Mouse (Mus musculus) heart, postnatal 0 days (tissue): ENCODE measurements around the gene Nudt22. TPM values are rescaled to one million over a fixed set of nuclear protein-coding genes. Genes with fewer than 3 reads are reported as not detected.

ENCODE experiments used
- ATAC-seq: fragments of 200-750 bp; cut with Nextera tagmentation; 2 replicates; pipeline ENCODE4 v1.8.0; 2017; ENCODE audit warnings: low read depth, moderate number of reproducible peaks, moderate library complexity; ENCODE audit not compliant: insufficient read depth
- DNase-seq: peaks from one replicate; pipeline ENCODE4 v3.0.0-alpha.2; 2016; ENCODE audit warnings: low spot score
- H3K27ac ChIP-seq: fragments of 300-500 bp; sonication (generic); 2 replicates; pipeline ENCODE4 v1.5.1; 2014; ENCODE audit warnings: low read depth, mild to moderate bottlenecking
- H3K27me3 ChIP-seq: fragments of 300-500 bp; sonication (generic); 2 replicates; pipeline ENCODE4 v1.6.1; 2014; ENCODE audit warnings: low read length, mixed read lengths; ENCODE audit not compliant: control insufficient read depth, insufficient read depth
- H3K36me3 ChIP-seq: fragments of 300-500 bp; sonication (generic); replicated peaks from 2 replicates; pipeline ENCODE4 v1.6.1; 2014; ENCODE audit warnings: low read length, mixed read lengths; ENCODE audit not compliant: control insufficient read depth, insufficient read depth
- H3K4me1 ChIP-seq: fragments of 300-500 bp; sonication (generic); 2 replicates; pipeline ENCODE4 v1.6.1; 2014; ENCODE audit warnings: antibody characterized with exemption; ENCODE audit not compliant: control insufficient read depth, insufficient read depth
- H3K4me2 ChIP-seq: fragments of 300-500 bp; sonication (generic); 2 replicates; pipeline ENCODE4 v1.6.1; 2014; ENCODE audit warnings: low read depth, mild to moderate bottlenecking, low read length, moderate library complexity
- H3K4me3 ChIP-seq: fragments of 300-500 bp; sonication (generic); 2 replicates; pipeline ENCODE4 v1.5.1; 2014; ENCODE audit warnings: low read depth, low read length
- H3K9ac ChIP-seq: fragments of 300-500 bp; sonication (generic); replicated peaks from 2 replicates; pipeline ENCODE4 v1.6.1; 2014; ENCODE audit warnings: low read depth, low read length, mixed read lengths
- H3K9me3 ChIP-seq: fragments of 300-500 bp; sonication (generic); replicated peaks from 2 replicates; pipeline ENCODE4 v1.6.1; 2016; ENCODE audit warnings: low read length; ENCODE audit not compliant: control insufficient read depth
- CTCF ChIP-seq: IDR thresholded peaks from 2 replicates; pipeline ENCODE4 v1.5.1; 2016; ENCODE audit warnings: antibody characterized with exemption, control low read depth, low read depth
- EP300 ChIP-seq: IDR thresholded peaks from 2 replicates; pipeline ENCODE4 v1.6.1; 2016; ENCODE audit warnings: antibody characterized with exemption, low read depth
- WGBS: fragments of 180-500 bp; shearing (Covaris S2); extraction: QIAGEN DNeasy Blood & Tissue Kit; methylation state at CpG from one replicate; pipeline ENCODE4 v1.1.7; 2014; 5-methylcytosine and 5-hydroxymethylcytosine counted together
- polyA plus RNA-seq: library from polyadenylated mRNA; unstranded; fragments of >200 nt; fragmentation: Nextera tagmentation; extraction: Ambion mirVana; gene quantifications from 2 replicates; pipeline ENCODE4 v1.2.1, GENCODE M21; 2015
- total RNA-seq: library from RNA; depleted of rRNA; stranded (reverse); fragments of >200 nt; gene quantifications from 2 replicates; pipeline ENCODE4 v1.2.3, GENCODE M21; 2014; ENCODE audit warnings: low replicate concordance

Gene Nudt22
- total and polyA plus RNA-seq, 2 experiments from 2014 or later, result 45.3 to 48.1 TPM

DNA sequence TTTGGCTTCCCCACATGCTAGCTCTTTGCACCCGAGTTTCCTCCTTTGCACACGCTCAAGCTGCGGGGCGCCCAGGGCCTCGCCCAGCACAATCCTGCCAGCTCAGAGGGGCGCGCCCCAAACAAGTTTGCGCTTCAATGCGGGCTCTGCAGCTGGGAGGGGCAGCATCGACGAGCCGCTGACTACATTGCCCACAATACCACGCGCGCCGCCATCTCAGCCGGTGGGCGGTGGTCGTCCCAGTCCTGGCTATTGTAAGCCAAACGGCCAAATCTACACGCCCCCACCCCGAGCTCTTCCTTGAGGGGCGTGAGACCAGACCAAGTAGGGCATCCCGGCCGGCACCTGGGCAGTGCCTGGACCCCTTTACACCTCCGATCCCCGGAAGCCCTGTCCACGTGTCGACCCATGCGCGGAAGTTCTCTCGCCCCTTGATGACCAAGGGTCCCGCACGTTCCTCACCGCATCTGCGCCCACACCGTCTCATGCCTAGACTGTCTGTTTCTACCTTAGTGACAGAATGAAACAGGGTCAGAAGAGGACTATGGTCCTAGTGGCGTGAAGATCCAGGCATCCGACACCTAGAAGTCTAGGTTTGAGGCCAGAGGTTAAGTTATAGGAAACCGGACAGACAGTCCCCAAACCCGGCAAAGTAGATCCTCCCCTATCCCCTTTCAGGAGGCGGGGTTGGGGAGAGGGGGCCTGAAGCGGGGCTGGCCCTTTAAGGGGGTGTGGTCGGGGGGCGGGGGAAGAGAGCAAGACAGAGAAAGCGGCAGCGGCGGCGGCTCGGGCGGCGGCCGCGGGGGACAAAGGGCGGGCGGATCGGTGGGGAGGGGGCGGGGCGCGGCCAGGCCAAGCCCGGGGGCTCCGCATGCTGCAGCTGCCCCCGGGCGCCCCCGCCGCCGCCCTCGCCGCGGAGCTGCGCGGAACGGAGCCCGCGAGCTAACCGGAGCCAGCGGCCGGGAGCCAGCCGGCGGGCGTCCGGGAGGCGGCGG lies 21.4 kb downstream of the Nudt22 start, which contains the start of gene Ppp1r14b:
Ppp1r14b (plus strand) TSS at position 758 of the 995 bp plus-strand sequence.
- Histone ChIP-seq H3K9ac (peak within 1 kb of the TSS; percentile 81), H3K27me3 (no peaks in the 10 kb centered on the region), H3K36me3 (peaks cover 15% of the 10 kb centered on the region), H3K4me3 (peak within 1 kb of the TSS; percentile 77), H3K9me3 (no peaks in the 10 kb centered on the region), H3K4me2 (peak within 1 kb of the TSS; percentile 98), H3K27ac (peak within 1 kb of the TSS; percentile 86), H3K4me1 (peaks cover 30% of the 10 kb centered on the region)
- no peak for TF ChIP-seq EP300
- WGBS, result under 1% methylated on average over 72 of the region's 84 CpGs
- DNase-seq (peak; percentile 89), ATAC-seq (peak; percentile 59)

- no peak for TF ChIP-seq EP300
- TF ChIP-seq CTCF, result no peak
- peak overlapping the region; percentile 77 for H3K4me3 ChIP-seq
- ATAC-seq, result no peak
- H3K27me3 ChIP-seq, result no peaks in the 10 kb centered on the region
- H3K9ac ChIP-seq, result peak overlapping the region; percentile 81; the same call in 1 of the 2 replicates
- WGBS, result 39% methylated on average over 12 of the region's 12 CpGs
- no peak for DNase-seq
- H3K9me3 ChIP-seq, result no peaks in the 10 kb centered on the region
- peak overlapping the region; percentile 98 for H3K4me2 ChIP-seq
- no peak overlapping the region for H3K27ac ChIP-seq
- H3K36me3 ChIP-seq, result peaks cover 14% of the 10 kb centered on the region
- H3K4me1 ChIP-seq, result peaks cover 23% of the 10 kb centered on the region
Observed at GRCm38 (mm10) chr19:6973581-6974190, 22.2 kb downstream of the Nudt22 start.

DNA sequence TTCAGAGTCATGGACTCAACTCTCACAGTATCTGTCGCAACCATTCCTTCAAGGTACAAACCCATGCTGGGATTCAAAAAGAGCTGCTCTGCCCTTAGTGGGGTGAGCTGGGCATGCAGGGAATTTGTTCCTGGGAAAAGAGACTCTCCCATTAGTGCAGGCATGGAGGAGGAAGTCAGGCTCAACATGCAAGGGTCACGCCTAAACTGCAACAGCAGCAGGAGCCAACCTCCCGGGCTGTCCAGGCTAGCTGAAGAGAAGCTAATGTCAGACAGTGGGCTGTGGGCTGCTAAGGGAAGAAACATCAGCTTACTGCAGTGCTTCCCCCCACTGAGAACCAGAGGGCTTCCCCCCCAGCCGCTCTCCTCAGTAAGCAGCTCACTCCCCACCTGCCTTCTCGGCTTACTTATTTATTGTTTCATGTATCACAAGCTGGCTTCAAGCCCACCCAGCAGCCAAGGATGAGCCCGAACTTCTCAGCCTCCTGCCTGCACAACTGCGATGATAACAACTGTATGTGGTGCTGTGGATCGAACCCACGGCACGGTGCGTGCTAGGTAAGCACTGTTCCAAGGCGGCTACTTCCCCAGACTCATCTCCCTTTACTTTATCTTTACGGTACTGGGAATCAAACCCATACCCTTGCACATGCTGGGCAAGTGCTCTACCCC lies 23.5 kb downstream of the Nudt22 start:
- H3K9me3 ChIP-seq, result no peaks in the 10 kb centered on the region
- H3K27me3 ChIP-seq, result no peaks in the 10 kb centered on the region
- DNase-seq (no peak), ATAC-seq (no peak)
- TF ChIP-seq EP300 (no peak), CTCF (no peak)
- no peak overlapping the region for H3K4me3 ChIP-seq
- no peak overlapping the region for H3K4me2 ChIP-seq
- H3K36me3 ChIP-seq, result peaks cover 3% of the 10 kb centered on the region
- H3K9ac ChIP-seq, result no peak overlapping the region
- H3K27ac ChIP-seq, result no peak overlapping the region
- peaks cover 21% of the 10 kb centered on the region for H3K4me1 ChIP-seq
- 79% methylated on average over 13 of the region's 13 CpGs for WGBS

- Histone ChIP-seq H3K4me1 (peaks cover 19% of the 10 kb centered on the region), H3K4me3 (no peak overlapping the region), H3K27ac (no peak overlapping the region), H3K27me3 (no peaks in the 10 kb centered on the region), H3K9ac (no peak overlapping the region), H3K9me3 (no peaks in the 10 kb centered on the region), H3K36me3 (no peaks in the 10 kb centered on the region), H3K4me2 (no peak overlapping the region)
- TF ChIP-seq EP300 (no peak), CTCF (no peak)
- WGBS, result 41% methylated on average over 6 of the region's 6 CpGs
- ATAC-seq, result no peak
- no peak for DNase-seq
Observed at GRCm38 (mm10) chr19:6971644-6972043, 24.3 kb downstream of the Nudt22 start.

DNA sequence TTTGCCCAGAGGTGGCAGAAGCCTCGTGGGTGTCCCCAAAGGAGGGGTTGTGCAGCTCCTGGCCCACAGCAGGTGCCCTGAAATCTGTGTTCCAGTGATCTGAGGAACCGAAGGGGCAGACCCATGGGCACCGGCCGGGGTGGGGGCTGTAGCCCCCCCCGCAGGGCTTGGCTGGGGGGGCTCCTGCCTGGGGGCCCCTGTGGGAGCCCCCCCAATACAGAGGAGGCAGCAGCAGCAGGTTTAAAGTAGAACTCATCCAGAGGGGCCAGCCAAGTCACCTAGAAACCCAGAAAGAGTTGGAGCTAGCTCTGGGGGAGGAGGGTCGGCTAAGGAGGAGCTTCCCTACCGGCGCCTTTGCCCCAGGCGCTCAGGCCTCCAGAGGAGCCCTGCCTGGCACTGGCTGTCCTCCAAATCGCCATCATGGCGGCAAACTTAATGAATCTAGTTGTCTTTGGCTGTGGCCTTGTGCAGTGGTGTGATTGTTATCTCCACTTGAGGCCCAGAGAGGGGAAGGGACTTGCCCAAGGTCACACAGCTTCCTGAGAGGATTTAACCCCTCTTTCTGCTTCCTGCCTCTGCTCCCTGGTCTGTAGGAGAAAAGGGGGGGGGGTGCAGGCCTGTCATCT lies 25.3 kb downstream of the Nudt22 start:
- H3K36me3 ChIP-seq, result peaks cover 10% of the 10 kb centered on the region
- no peak for ATAC-seq
- 0 out of 2 replicates have a peak overlapping the region, but pooled peaks have one; percentile 81 for H3K4me2 ChIP-seq
- TF ChIP-seq EP300 (no peak), CTCF (no peak)
- H3K4me3 ChIP-seq, result peak overlapping the region; percentile 67
- H3K9ac ChIP-seq, result no peak overlapping the region
- no peak overlapping the region for H3K27ac ChIP-seq
- no peaks in the 10 kb centered on the region for H3K27me3 ChIP-seq
- peaks cover 14% of the 10 kb centered on the region; the same call in 1 of the 2 replicates for H3K4me1 ChIP-seq
- WGBS, result 29% methylated on average over 11 of the region's 11 CpGs
- DNase-seq, result no peak
- no peaks in the 10 kb centered on the region for H3K9me3 ChIP-seq
